Mouse (Mus musculus) c-Kit-positive CD71-positive TER-119-negative erythroid progenitor cells, embryonic 14.5 days (primary cell): ENCODE results near the gene Ppp1r35.

Experiments used
- DNase-seq: peaks from one replicate; pipeline ENCODE4 v3.0.0-alpha.2; 2013; ENCODE audit warnings: low read depth

The Ppp1r35 gene

DNA sequence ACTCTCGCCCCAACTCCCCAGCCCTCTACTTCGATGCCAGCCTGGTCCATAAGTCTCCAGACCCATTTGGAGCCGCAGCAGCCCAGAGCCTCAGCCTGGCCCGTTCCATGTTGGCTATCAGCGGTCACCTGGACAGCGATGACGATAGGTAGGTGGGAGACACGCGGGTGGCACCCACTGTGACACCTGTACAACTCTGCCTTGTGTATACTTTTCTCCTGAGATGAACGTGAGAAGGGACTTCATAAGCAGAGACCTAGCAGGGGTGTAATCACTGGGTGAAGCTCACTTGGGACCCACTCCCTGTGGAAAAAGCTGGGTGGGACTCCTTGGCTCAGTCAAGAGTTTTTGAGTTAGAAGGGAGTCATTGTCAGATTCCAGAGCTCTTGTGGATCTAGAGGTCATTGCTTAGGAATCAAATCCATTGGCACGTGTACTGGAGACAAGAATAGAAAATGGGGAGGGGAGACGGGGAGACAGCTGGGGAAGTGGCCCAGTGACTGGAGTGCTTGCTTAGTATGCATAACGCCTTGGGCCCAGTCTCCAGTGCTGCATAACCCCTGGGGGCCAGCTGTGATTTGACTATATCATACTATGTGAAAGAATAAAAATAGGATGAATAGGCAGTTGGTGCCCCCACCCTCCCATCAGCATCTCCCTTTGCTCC is 27.3 kb upstream of the Ppp1r35 start:
- no peak for DNase-seq

DNA sequence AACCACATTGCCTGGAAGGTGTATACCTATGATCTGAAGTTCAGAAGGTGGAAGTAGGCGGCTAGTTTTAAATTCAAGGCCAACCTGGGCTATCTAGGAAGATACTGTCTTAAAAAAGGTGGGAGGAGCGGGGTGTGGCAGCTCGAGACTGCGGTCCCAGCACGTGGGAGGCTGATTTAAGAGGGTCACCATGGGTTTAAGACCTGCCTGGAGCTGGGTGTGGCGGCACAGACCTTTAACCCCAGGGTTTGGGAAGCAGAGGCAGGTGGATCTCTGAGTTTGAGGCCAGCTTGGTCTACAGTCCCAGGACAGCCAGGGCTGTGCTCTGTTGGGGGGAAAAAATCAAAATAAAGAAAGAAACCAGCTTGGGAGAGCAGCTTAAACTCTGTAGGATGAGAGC is 26.7 kb upstream of the Ppp1r35 start:
- no peak for DNase-seq

DNA sequence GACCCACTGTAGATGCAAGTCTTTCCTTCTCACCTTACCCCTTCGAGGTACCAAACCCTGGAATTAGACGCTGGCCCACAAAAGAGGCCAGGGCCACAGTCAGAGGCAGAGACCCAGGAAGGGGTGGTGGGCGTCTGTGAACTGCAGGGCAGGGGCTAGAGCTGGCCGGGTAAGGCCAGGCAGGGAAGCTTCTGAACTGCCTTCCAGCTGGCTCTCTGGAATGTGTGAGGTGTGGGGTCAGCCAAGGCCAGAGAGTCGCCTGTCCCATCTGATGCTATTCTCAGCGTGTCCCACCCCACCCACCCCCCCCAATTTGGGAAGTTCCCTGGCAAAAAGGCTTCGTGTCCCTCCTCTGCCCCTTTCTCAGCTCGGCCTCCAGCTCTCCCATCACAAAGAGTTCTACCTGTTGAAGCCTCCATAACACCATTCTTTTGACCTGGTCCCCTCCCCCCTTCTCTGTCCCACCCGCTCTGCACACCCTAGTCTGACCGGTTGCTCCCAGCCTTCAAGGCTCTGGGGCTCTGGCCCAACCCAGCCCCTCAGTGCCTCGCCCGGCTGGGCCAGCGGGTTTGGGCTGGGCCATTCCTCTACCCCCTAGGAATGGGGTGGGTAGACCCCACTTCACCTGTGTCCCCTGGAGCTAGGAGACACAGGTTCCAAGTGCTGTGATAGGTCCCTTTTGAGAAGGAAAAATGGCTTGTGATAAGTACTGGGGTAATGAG is 25.4 kb upstream of the Ppp1r35 start:
- DNase-seq = no peak

DNA sequence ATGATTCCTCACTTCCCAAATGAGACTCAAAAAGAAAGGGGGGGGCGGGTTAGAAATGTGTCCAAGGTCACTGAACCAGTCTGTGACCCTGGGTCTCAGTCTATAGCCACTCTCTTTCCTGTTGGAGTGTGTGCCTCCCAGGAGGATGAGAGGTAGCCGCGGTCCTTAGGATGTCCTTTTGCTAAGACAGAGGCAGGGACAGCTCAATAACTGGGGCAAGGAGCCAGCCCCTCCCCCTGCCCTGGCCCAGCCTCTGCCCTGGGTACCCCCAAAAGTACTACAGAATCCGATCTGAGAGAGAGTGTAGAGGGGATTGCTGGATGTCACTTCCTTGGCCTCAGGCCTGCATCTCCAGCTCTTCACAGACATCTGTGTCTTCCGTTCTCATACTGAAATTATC is 23.2 kb upstream of the Ppp1r35 start:
- DNase-seq = no peak

DNA sequence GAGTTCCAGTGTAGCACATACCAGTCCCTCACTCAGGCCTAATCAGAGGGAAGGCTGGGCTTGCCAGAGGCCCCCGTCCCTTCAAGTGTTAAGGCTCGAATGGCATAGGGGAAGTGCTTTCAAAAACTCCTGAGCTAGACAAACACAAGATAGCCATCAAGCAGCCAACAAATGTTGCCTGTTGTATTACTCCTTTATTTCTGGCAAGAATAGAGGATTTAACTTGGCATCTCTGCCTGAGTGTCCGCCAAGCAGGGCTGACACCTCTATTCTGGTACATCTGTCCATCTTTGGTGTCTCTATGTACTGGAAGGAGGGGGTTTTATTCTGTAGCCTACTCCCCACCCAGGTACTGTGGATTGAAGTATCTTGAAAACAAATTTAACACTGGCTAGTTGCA is 22.5 kb upstream of the Ppp1r35 start:
- no peak for DNase-seq

DNA sequence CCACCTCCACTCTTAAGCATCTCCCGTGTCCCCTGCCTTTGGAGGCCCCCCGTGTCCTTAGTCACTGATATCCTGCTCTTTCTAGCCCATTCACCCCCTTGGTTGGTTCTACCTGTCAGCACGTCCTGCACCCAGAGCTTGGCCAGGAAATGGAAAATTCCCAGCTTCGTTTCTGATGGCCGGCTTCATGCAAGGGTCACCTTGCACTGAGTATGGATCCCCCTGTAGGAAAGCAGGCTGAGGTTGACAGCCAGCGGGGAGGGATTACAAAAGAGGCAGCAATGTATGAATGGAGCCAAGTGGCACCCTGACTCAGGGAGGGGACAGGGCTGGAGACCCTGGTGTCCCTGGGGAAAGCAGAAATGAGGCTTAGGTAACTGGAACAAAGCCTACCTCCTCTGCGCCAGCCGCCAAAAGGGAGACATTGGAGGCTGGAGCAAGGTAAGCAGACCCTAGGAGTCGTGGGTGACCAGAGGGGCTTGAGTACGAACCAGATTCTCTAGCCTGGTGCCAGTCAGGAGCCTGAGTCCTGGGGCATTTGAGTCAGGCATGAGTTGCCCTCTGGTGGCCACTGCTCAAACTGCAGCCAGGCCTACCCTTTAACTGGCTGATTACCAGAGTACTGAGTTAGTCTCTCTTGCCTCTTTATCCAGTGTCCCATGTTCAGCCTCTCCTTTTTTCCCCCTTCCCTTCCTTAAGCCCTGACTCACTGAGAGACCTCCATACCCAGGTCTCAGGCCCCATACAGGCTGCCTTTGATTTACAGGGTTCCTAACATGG is 21.6 kb upstream of the Ppp1r35 start:
- peak; percentile 81 for DNase-seq

DNA sequence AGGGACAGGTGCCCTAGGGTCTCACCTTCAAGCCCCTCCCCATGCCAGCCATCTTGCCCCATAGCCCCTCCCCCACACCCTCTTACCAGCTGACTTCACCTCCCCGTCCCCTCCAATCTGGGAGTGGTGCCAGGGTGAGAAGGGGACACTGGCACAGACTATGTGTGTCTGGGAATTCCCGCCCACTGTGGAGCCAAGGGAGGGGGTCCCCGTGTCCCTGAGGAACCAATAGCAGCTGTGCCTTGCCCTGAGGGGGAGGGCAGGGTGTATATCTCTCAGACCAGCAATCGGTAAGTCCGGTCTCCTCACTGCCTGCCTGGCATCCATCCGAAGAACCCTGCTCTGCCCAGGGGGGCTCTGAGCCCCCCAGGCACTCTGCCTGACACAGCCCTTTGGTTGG is 20.8 kb upstream of the Ppp1r35 start:
- DNase-seq = no peak

DNA sequence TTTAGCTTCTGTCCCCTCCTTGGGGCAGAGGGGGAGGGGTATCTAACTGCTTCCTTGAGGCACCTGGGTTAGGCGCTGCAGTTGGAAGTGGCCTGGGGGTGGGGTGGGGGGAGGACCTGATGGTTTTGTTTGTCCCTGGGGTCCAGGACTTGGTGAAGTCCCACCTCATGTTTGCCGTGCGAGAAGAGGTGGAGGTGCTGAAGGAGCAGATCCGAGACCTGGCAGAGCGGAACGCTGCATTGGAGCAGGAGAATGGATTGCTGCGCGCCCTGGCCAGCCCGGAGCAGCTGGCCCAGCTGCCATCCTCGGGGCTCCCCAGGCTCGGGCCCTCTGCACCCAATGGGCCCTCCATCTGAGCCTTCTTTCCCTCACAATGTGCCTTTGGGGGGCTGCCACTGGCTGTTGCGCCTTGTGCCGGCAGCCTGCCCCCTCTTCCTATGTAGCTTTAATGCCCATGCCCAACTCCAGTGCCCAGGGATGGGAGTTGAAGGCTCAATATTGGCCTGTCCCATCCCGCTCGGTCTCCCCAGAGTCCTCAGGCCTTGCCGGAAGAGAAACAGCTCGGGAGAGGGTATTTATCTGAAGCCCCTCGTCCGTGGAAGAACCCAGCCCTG is 19.6 kb upstream of the Ppp1r35 start:
- no peak for DNase-seq

DNA sequence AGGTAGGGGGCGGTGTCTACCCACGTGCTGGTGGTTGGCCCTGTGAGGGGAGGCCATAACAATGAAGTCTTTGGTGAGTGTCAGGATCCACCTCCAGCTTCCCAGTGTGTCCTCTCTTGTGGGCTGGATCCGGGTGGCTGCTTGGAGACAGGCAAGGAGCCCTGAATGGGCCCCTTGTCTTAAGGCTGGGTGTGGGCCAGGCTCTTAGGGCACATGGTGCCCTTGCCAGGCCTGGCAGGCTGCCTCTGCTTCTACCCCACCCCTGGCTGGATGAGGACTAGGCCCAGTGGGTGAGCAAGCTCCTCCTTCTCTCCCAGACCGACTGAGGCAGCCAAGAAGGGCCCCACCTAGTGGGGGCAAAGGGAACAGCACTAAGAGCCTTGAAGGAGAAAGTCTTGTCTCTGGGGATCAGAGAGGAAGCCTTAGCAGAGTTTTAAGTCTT is 18.7 kb upstream of the Ppp1r35 start:
- DNase-seq = peak; percentile 81

DNA sequence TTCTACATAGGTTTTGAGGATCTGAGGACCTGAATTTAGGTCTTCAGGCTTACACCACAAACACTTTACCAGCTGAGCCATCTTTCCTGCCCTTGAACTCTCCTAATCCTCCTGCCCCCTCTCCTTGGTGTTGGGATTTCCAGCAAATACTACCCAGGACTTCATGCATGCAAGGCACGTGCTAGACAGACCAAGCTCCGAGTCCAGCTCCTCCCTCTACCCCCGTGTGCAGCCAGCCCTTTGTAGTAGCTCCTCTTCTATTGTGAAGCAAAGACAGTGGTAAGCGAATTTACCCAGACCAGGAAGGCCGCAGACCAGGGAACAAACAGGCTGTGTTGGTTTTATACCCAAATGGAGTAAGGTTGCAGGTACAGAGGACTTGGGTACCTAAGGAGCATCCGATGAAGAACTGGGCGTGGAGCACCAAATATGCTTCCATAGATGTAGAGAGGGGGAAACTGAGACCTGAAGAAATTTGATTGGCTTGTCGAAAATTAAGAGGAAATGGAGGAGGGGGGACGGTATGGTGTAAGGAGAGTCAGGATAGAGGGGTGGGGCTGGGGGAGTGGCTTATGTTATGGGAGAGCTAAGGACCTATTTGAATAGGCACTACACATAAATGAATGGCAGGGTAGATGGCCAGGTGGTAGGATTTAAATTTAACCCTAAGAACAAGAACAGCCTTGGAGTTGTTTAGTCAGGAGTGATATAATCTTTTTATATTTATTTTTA is 13.9 kb upstream of the Ppp1r35 start:
- DNase-seq = no peak

DNA sequence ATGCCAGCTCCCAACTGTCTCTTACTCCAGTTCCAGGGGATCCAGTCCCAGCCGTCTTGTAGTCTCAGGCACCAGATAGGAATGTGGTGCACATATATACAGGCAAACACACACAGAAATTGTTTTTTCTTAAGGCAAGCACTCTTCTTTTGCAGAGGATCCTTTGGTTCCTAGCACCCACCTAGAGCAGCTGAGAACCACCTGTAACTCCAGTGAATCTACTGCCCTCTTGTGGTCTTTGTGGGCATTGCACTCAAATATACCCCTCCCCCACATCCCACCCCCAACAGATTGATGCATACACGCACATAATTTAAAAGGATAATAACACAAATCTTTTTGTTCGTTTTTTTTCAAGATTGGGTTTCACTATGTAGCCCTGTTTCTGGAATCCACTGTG is 12.4 kb upstream of the Ppp1r35 start:
- DNase-seq = no peak

DNA sequence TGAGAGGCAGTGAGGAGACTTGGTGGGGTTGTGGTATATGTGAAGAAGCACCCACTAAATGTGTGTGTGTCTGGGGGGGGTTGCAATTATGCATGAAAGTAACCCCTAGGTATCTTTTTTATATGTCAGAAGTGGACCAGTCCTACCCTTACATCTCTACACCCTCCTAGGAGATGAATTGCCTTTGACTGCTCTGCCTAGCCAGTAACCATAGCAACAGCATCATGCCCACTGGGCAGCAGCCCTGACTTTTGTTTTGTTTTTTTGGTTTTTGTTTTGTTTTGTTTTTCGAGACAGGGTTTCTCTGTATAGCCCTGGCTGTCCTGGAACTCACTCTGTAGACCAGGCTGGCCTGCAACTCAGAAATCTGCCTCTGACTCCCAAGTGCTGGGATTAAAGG is 10.2 kb upstream of the Ppp1r35 start:
- DNase-seq = no peak

DNA sequence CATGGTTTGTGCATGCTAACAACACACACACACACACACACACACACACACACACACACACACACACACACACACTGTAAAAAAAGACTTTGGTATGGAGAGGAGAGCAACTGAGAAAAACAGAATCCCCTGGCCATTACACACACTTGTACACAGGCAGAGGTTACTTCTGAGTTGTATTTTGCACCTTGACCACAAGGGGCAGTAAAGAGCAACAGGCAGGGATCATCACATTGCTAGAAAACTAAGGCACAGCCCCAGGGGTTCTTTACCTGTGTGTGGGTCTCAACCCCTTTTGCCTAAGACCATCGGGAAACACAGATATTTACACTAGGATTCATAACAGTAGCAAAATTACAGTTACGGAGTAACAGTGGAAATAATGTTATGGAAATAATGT is 7.9 kb upstream of the Ppp1r35 start:
- DNase-seq = peak; percentile 74

DNA sequence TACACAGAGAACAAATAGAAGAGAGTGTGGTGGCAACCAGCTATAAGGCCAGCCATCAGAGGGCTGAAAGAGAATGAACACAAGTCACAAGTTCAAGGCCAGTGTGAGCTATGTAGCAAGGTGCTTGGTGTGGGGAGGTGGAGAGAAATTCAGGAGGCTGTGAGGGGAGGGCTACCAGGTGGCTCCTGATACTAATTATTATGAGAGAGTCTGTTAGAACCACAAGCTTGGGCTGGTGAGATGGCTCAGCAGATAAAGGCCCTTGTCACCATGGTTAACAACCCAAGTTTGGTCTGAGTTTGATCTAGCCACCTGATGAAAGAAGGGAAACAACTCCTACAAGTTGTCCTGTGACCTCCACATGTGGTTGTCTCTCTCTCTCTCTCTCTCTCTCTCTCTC is 5.9 kb upstream of the Ppp1r35 start:
- DNase-seq = no peak

DNA sequence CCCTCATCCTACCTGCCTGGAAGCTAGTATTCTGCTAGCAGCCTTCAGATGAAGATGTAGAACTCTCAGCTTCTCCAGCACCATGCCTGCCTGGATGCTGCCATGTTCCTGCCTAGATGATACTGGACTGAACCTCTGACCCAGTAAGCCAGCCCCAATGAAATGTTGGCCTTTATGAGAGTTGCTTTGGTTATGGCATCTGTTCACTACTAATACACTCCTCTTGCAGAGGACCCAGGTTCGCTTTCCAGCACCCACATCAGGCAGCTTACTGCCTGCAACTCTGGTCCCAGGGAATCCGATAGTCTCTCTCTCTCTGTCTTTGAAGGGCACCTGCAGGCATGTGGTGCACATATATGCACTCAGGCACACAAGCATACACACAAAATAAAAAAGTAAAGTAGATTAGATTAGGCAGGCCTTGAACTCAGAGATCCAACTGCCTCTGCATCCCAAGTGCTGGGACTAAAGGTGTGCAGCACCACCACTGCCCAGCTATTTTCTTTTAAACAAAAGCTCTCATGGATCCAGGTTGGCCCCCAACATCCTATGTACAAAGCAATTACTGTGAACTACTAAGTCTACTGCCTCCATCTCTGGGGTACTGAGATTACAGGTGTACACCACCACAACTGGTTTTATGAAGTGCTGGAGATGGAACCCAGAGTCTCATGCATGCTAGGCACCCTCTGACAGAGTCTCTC is 2.9 kb upstream of the Ppp1r35 start:
- no peak for DNase-seq

DNA sequence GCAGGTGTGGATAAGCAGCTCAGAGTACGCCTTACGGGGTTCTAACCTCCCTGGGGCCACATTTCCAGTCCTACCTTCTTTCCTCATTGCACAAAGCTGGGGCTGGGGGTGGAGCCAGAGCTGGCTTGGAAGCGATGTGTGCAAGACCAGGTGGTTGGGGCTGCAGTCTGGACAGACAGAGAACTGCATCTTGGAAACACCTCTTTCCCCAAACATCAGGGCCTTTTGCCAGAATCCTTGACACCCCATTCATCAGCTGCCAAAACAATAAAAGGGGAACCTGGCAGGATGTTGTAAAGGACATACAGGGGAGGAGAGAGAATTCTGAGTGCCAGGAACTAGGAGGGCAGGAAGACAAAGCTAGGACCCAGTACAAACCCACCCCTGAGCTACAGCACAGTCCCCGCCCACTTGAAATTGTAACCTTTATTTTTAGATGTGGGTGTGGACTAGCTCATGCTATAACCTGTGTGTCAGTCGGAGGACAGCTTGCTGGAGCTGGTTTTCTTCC is 2.2 kb upstream of the Ppp1r35 start:
- DNase-seq = no peak

DNA sequence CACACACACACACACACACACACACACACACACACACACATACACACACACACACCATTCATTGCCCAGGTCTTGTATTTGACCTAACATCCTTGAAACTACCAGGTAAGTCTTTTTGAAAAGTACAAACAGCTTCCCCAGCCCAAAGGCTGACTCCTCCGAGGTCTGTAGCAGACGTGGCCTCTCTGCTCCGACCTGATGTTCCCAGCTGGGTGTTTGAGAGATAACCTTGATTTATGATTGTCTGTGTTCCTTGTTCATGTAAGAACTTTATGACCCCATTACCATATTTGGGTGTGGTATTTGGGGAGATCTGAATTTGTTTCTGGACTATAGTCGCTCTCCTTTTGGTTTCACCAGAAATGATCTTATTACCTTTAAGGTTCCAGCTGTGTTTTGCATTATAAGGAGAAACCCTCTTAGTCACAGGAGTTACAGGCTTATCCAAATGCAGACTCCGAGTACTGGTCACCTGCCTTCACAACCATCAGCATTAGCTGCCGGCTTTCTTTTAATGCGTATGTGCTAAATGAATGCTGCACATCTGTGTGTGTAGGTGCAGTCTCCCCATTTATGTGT is 1.3 kb upstream of the Ppp1r35 start:
- no peak for DNase-seq

DNA sequence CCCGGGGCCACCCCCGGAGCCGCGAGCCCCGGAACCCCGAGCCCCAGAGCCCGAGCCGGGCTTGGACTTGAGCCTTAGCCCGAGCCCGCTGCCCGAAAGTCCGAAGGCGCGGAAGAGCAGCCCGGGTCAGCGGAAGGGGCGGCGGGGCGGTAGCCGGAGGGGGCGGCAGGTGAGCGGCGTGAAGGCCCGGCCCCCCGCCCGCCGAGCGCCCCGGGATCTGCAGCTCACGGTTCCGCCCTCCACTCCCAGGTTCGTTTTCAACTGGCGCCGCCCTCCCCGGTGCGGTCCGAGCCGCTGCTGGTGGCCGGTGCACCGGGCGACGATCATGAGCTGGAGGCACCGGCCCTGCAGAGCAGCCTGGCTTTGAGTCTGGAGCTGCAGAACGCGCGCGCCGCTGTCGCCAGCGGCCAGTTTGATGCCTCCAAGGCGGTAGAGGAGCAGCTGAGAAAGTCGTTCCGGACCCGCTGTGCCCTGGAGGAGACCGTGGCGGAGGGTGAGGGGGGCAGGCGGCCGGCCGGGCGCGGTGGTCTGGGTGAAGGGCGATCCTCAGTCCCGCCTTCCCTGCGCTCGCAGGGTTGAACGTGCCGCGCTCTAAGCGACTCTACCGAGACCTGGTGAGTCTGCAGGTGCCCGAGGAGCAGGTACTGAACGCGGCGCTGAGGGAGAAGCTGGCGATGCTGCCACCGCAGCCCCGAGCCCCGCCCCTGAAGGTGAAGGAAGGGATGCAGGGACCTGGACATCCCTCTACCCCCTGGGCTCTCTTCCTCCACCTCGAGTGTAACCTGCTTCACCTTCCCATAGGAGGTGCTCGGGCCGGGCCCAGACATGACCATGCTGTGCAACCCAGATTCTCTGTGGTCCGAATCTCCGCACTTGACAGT is 644 bp downstream of the Ppp1r35 start:
- no peak for DNase-seq

DNA sequence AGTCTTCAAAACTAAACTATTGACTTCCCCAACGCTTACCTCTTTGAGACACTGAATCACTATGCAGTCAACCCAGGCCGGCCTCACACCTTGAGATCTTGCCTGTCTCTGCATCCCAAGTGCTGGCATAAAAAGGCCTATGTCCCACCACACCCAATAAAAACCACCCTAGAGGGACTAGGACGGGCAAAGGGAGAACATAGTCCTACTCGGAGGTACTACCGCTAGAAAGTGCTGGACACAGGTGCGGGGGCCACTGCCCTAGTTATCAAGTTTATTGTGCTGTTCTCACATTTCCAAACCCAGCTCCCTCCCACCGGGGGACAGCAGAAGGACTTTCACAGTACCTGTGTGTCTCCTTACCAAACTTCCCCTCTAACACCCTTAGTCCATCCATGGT is 3.0 kb downstream of the Ppp1r35 start:
- DNase-seq = no peak
